Mouse (Mus musculus): ENCODE measurements around the gene Ifitm1.

- TF ChIP-seq JUND (IDR thresholded peaks at IDR 0.05; ENCODE audit: low read depth, low read length) (no peak), HCFC1 (IDR thresholded peaks at IDR 0.05; ENCODE audit: low read depth, low read length) (no peak), CHD2 (IDR thresholded peaks at IDR 0.05; ENCODE audit: low read length) (no peak), SIN3A (IDR thresholded peaks at IDR 0.05; ENCODE audit: low read length) (no peak), CHD1 (IDR thresholded peaks at IDR 0.05; ENCODE audit: low read depth, low read length) (no peak), ZMIZ1 (IDR thresholded peaks at IDR 0.05; ENCODE audit: low read depth, low read length) (no peak)
Observed at GRCm38 (mm10) chr7:140991117-140991689, 24.2 kb downstream of the Ifitm1 start.
